Mouse (Mus musculus) CH12.LX (cell line): Measurements from ENCODE around the gene Tjap1. TPM values are rescaled to one million over a fixed set of nuclear protein-coding genes. Genes with fewer than 3 reads are reported as not detected.
A peak's percentile ranks its signal among the peaks of the same experiment; 100 is the strongest.

Source experiments
- DNase-seq: peaks from one replicate; pipeline ENCODE4 v3.0.0-alpha.2; 2013; ENCODE audit errors: extremely low read depth
- H3K27ac ChIP-seq: 2 replicates; pipeline ENCODE4 v1.5.1; 2012; ENCODE audit warnings: low read depth, mild to moderate bottlenecking, control low read depth, moderate library complexity; ENCODE audit not compliant: insufficient read depth
- H3K27me3 ChIP-seq: replicated peaks from 2 replicates; pipeline ENCODE3; 2012; ENCODE audit warnings: inconsistent platforms
- H3K36me3 ChIP-seq, 2 experiments: replicated peaks in 1 of 2; 2 replicates each; pipeline versions ENCODE3 to v1.6.1; 2012; ENCODE audit warnings: inconsistent platforms in 1 of 2, low read length in 1 of 2, mild to moderate bottlenecking in 1 of 2, mixed read lengths in 1 of 2, moderate library complexity in 1 of 2; ENCODE audit not compliant: control insufficient read depth in 1 of 2, insufficient read depth in 1 of 2
- H3K4me1 ChIP-seq, 2 experiments: 2 replicates each; pipeline ENCODE4 v1.6.1; 2012; ENCODE audit warnings: inconsistent platforms in 1 of 2, moderate library complexity in 1 of 2; ENCODE audit not compliant: insufficient read depth in 2 of 2, control insufficient read depth in 1 of 2
- H3K4me2 ChIP-seq: 2 replicates; pipeline ENCODE4 v1.6.1; 2012; ENCODE audit warnings: low read depth, mild to moderate bottlenecking, control low read depth; ENCODE audit not compliant: poor library complexity, insufficient read depth, severe bottlenecking
- H3K4me3 ChIP-seq, 3 experiments: fragments of 150-350 bp in 1 of 3; sonication (generic) in 1 of 3; replicated peaks in 1 of 3; 2 replicates each; pipeline versions ENCODE3 to v1.5.1; 2011 to 2012; ENCODE audit warnings: low read depth in 2 of 3, low read length in 2 of 3, mild to moderate bottlenecking in 2 of 3, moderate library complexity in 2 of 3, control low read depth in 1 of 3, improper control_type of control experiment in 1 of 3, inconsistent platforms in 1 of 3, mixed read lengths in 1 of 3; ENCODE audit not compliant: poor library complexity in 1 of 3
- H3K79me2 ChIP-seq: replicated peaks from 2 replicates; pipeline ENCODE4 v1.6.1; 2012; ENCODE audit warnings: mild to moderate bottlenecking, moderate library complexity; ENCODE audit not compliant: control insufficient read depth, poor library complexity, insufficient read depth, severe bottlenecking; ENCODE audit errors: extremely low read depth
- H3K9ac ChIP-seq: 2 replicates; pipeline ENCODE4 v1.6.1; 2012; ENCODE audit warnings: low read depth, mild to moderate bottlenecking, control low read depth, moderate library complexity; ENCODE audit not compliant: insufficient read depth
- H3K9me3 ChIP-seq: replicated peaks from 2 replicates; pipeline ENCODE3; 2012; ENCODE audit warnings: low read length, inconsistent platforms, mixed read lengths
- CHD1 ChIP-seq: IDR thresholded peaks from 2 replicates; pipeline ENCODE4 v1.6.1; 2012; ENCODE audit warnings: low read depth, low read length, improper control_type of control experiment, inconsistent platforms
- CHD2 ChIP-seq: IDR thresholded peaks from 2 replicates; pipeline ENCODE4 v1.6.1; 2011; ENCODE audit warnings: low read length, improper control_type of control experiment
- ETS1 ChIP-seq: conservative IDR thresholded peaks from 2 replicates; pipeline ENCODE4 v1.6.1; 2012; ENCODE audit warnings: low read depth, mild to moderate bottlenecking, inconsistent platforms, low read length, improper control_type of control experiment, moderate library complexity
- IRF4 ChIP-seq: IDR thresholded peaks from 2 replicates; pipeline ENCODE4 v1.6.1; 2014; ENCODE audit warnings: low read depth, mild to moderate bottlenecking, inconsistent platforms, low read length, improper control_type of control experiment
- JUN ChIP-seq: IDR thresholded peaks from 2 replicates; pipeline ENCODE4 v1.6.1; 2011; ENCODE audit warnings: low read depth, mild to moderate bottlenecking, low read length, improper control_type of control experiment, moderate library complexity; ENCODE audit not compliant: insufficient read depth
- JUND ChIP-seq: conservative IDR thresholded peaks from 2 replicates; pipeline ENCODE4 v1.6.1; 2011; ENCODE audit warnings: low read depth, low read length, improper control_type of control experiment
- KAT2A ChIP-seq: IDR thresholded peaks from 2 replicates; pipeline ENCODE4 v1.6.1; 2012; ENCODE audit warnings: low read length, improper control_type of control experiment, inconsistent platforms; ENCODE audit not compliant: insufficient replicate concordance
- MAFK ChIP-seq: IDR thresholded peaks from 2 replicates; pipeline ENCODE4 v1.6.1; 2011; ENCODE audit warnings: low read length, improper control_type of control experiment; ENCODE audit not compliant: insufficient replicate concordance
- MXI1 ChIP-seq: IDR thresholded peaks from 2 replicates; pipeline ENCODE4 v1.6.1; 2011; ENCODE audit warnings: mild to moderate bottlenecking, low read depth, low read length, improper control_type of control experiment
- PAX5 ChIP-seq: IDR thresholded peaks from 2 replicates; pipeline ENCODE4 v1.6.1; 2012; ENCODE audit warnings: low read length, inconsistent platforms, mixed read lengths
- POLR2A ChIP-seq: IDR thresholded peaks from 2 replicates; pipeline ENCODE4 v1.6.1; 2011; ENCODE audit warnings: low read depth, mild to moderate bottlenecking, improper control_type of control experiment, low read length
- POLR2AphosphoS2 ChIP-seq: IDR thresholded peaks from 2 replicates; pipeline ENCODE4 v1.6.1; 2011; ENCODE audit warnings: low read depth, low read length, improper control_type of control experiment
- SIN3A ChIP-seq: IDR thresholded peaks from 2 replicates; pipeline ENCODE4 v1.6.1; 2012; ENCODE audit warnings: low read length, improper control_type of control experiment, inconsistent platforms
- TBP ChIP-seq: conservative IDR thresholded peaks from 2 replicates; pipeline ENCODE4 v1.6.1; 2011; ENCODE audit warnings: low read depth, low read length, improper control_type of control experiment
- UBTF ChIP-seq: IDR thresholded peaks from 2 replicates; pipeline ENCODE4 v1.6.1; 2012; ENCODE audit warnings: low read depth, mild to moderate bottlenecking, inconsistent platforms, low read length, improper control_type of control experiment, moderate library complexity
- USF1 ChIP-seq: IDR thresholded peaks from 2 replicates; pipeline ENCODE4 v1.6.1; 2014; ENCODE audit warnings: low read depth, mild to moderate bottlenecking, inconsistent platforms, low read length, improper control_type of control experiment
- USF2 ChIP-seq: conservative IDR thresholded peaks from 2 replicates; pipeline ENCODE4 v1.6.1; 2011; ENCODE audit warnings: low read depth, low read length, improper control_type of control experiment
- ZKSCAN1 ChIP-seq: IDR thresholded peaks from 2 replicates; pipeline ENCODE4 v1.6.1; 2012; ENCODE audit warnings: low read depth, inconsistent platforms, low read length, improper control_type of control experiment, borderline replicate concordance
- dilution Hi-C: fragments of 300-500 bp; cut with MboI; formaldehyde crosslinking; loops from 2 replicates; pipeline ENCODE4 v1.14.3; 2020; ENCODE audit warnings: low sequenced_read_pairs; ENCODE audit not compliant: extremely low pct_unique_long_range_greater_than_20kb, extremely low pct_ligation_motif_present
- in situ Hi-C: fragments of 300-500 bp; cut with MboI; formaldehyde crosslinking; loops from 3 replicates; pipeline ENCODE4 v1.14.3; 2019; ENCODE audit warnings: low sequenced_read_pairs, low pct_ligation_motif_present, low pct_unique_long_range_greater_than_20kb, mixed read lengths
- polyA plus RNA-seq: library from polyadenylated mRNA; unstranded; fragments of >175 nt; gene quantifications from 2 replicates; pipeline ENCODE4 v1.2.1, GENCODE M21; 2012; ENCODE audit warnings: low read depth; ENCODE audit not compliant: insufficient read length
- total RNA-seq, 2 experiments: library from RNA; depleted of rRNA; stranded (reverse); fragments of 300-350 nt in 1 of 2; fragments of >200 nt in 1 of 2; gene quantifications; 2 replicates each; pipeline ENCODE4 v1.2.3; 2012 to 2014

Tjap1 gene
- total and polyA plus RNA-seq, 3 experiments = 8.6 to 24.3 (median 14.2) TPM

GRCm38 (mm10) chr17:46296601-46297000 is 13.8 kb upstream of the Tjap1 start:
- H3K4me3 ChIP-seq = no peak overlapping the region
- no peaks in the 10 kb centered on the region for H3K36me3 ChIP-seq
- in situ Hi-C loops (no loop called here), dilution Hi-C loops (no loop called here)
- no peak overlapping the region for H3K9ac ChIP-seq
- H3K27ac ChIP-seq = no peak overlapping the region
- H3K9me3 ChIP-seq = peaks cover 1% of the 10 kb centered on the region
- peaks cover 59% of the 10 kb centered on the region for H3K27me3 ChIP-seq
- TF ChIP-seq POLR2AphosphoS2 = no peak
- no peak for TF ChIP-seq MXI1
- TF ChIP-seq SIN3A = no peak
- TF ChIP-seq JUN = no peak
- no peak for TF ChIP-seq CHD2
- no peak for TF ChIP-seq TBP
- TF ChIP-seq IRF4 = peak; percentile 69
- TF ChIP-seq USF1 = no peak
- TF ChIP-seq JUND = 0 out of 2 replicates have a peak, but pooled peaks have one; percentile 35
- 0 out of 2 replicates have a peak overlapping the region, but pooled peaks have one; percentile 2 for H3K4me2 ChIP-seq
- H3K79me2 ChIP-seq = no peaks in the 10 kb centered on the region
- DNase-seq = no peak
- H3K4me1 ChIP-seq = peaks cover 8 to 10% of the 10 kb centered on the region in 2 experiments

- no peak for DNase-seq
- dilution Hi-C loops (no loop called here), in situ Hi-C loops (no loop called here)
- H3K4me2 ChIP-seq = no peak overlapping the region
- H3K9ac ChIP-seq = no peak overlapping the region
- H3K4me3 ChIP-seq = no peak overlapping the region
- H3K27me3 ChIP-seq = peaks cover 15% of the 10 kb centered on the region
- no peaks in the 10 kb centered on the region for H3K36me3 ChIP-seq
- no peaks in the 10 kb centered on the region for H3K79me2 ChIP-seq
- H3K27ac ChIP-seq = no peak overlapping the region
- TF ChIP-seq KAT2A (no peak), CHD1 (no peak), ZKSCAN1 (no peak), PAX5 (no peak), POLR2A (no peak), JUN (no peak)
- TF ChIP-seq, all 38 proteins: peak for 0
- no peaks in the 10 kb centered on the region for H3K9me3 ChIP-seq
- peaks cover 7% of the 10 kb centered on the region in 2 experiments for H3K4me1 ChIP-seq
Observed at GRCm38 (mm10) chr17:46287678-46288095, 4.9 kb upstream of the Tjap1 start.

GRCm38 (mm10) chr17:46285407-46285806 is 2.6 kb upstream of the Tjap1 start:
- H3K9me3 ChIP-seq = no peaks in the 10 kb centered on the region
- dilution Hi-C loops = no loop called here
- no peak for TF ChIP-seq ETS1
- no peak for TF ChIP-seq ZKSCAN1
- no peak for TF ChIP-seq IRF4
- TF ChIP-seq MAFK = peak; percentile 91
- no peak for TF ChIP-seq USF2
- no peak for TF ChIP-seq CHD2
- TF ChIP-seq MXI1 = no peak
- TF ChIP-seq CHD1 = no peak
- TF ChIP-seq UBTF = no peak
- peaks cover 7 to 16% of the 10 kb centered on the region in 2 experiments for H3K4me1 ChIP-seq
- H3K9ac ChIP-seq = no peak overlapping the region
- in situ Hi-C loops = no loop called here
- no peak overlapping the region for H3K27ac ChIP-seq
- H3K4me2 ChIP-seq = no peak overlapping the region
- peaks cover 2 to 8% of the 10 kb centered on the region in 2 experiments for H3K36me3 ChIP-seq
- peaks cover 20% of the 10 kb centered on the region for H3K79me2 ChIP-seq
- peaks cover 3% of the 10 kb centered on the region for H3K27me3 ChIP-seq
- no peak overlapping the region for H3K4me3 ChIP-seq
- no peak for DNase-seq
